Mouse (Mus musculus) kidney, embryonic 14.5 days (tissue): Measurements from ENCODE around the gene Sox6. TPM values are rescaled to one million over a fixed set of nuclear protein-coding genes. Genes with fewer than 3 reads are reported as not detected.
"Not testable (repeated sequence)": the region's sequence is repeated elsewhere in the genome, so short reads cannot be mapped to it uniquely, and the experiment has no call there.

Experiments
- ATAC-seq: fragments of 200-750 bp; cut with Nextera tagmentation; 2 replicates; pipeline ENCODE4 v1.8.0; 2017; ENCODE audit warnings: moderate number of reproducible peaks, mild to moderate bottlenecking, moderate TSS enrichment, moderate library complexity; ENCODE audit not compliant: low FRiP score, low TSS enrichment
- H3K27ac ChIP-seq: fragments of 300-500 bp; sonication (generic); 2 replicates; pipeline ENCODE4 v1.5.1; 2014; ENCODE audit warnings: low read depth, mild to moderate bottlenecking, low read length, moderate library complexity, mixed read lengths
- H3K27me3 ChIP-seq: fragments of 300-500 bp; sonication (generic); 2 replicates; pipeline ENCODE4 v1.6.1; 2014; ENCODE audit warnings: mild to moderate bottlenecking, low read length; ENCODE audit not compliant: control insufficient read depth, insufficient read depth
- H3K36me3 ChIP-seq: fragments of 300-500 bp; sonication (generic); 2 replicates; pipeline ENCODE4 v1.6.1; 2014; ENCODE audit warnings: low read length, mixed read lengths; ENCODE audit not compliant: control insufficient read depth, insufficient read depth
- H3K4me1 ChIP-seq: fragments of 300-500 bp; sonication (generic); 2 replicates; pipeline ENCODE4 v1.6.1; 2014; ENCODE audit warnings: low read length, mixed read lengths; ENCODE audit not compliant: control insufficient read depth, insufficient read depth
- H3K4me2 ChIP-seq: fragments of 300-500 bp; sonication (generic); replicated peaks from 2 replicates; pipeline ENCODE4 v1.6.1; 2014; ENCODE audit warnings: low read depth, mild to moderate bottlenecking, low read length
- H3K4me3 ChIP-seq: fragments of 300-500 bp; sonication (generic); 2 replicates; pipeline ENCODE4 v1.5.1; 2014; ENCODE audit warnings: mild to moderate bottlenecking, low read length
- H3K9ac ChIP-seq: fragments of 300-500 bp; sonication (generic); 2 replicates; pipeline ENCODE4 v1.6.1; 2014; ENCODE audit warnings: low read depth, mild to moderate bottlenecking, low read length, moderate library complexity
- H3K9me3 ChIP-seq: fragments of 300-500 bp; sonication (generic); 2 replicates; pipeline ENCODE4 v1.6.1; 2016; ENCODE audit warnings: low read length; ENCODE audit not compliant: control insufficient read depth
- WGBS: fragments of 180-500 bp; shearing (Covaris S2); extraction: QIAGEN DNeasy Blood & Tissue Kit; methylation state at CpG from one replicate; pipeline ENCODE4 v1.1.7; 2014; 5-methylcytosine and 5-hydroxymethylcytosine counted together
- polyA plus RNA-seq: library from polyadenylated mRNA; unstranded; fragments of >200 nt; fragmentation: Nextera tagmentation; extraction: Ambion mirVana; gene quantifications from 2 replicates; pipeline ENCODE4 v1.2.1, GENCODE M21; 2014

Gene Sox6
- polyA plus RNA-seq, 1 experiment from 2014 or later = 15.1 TPM

DNA sequence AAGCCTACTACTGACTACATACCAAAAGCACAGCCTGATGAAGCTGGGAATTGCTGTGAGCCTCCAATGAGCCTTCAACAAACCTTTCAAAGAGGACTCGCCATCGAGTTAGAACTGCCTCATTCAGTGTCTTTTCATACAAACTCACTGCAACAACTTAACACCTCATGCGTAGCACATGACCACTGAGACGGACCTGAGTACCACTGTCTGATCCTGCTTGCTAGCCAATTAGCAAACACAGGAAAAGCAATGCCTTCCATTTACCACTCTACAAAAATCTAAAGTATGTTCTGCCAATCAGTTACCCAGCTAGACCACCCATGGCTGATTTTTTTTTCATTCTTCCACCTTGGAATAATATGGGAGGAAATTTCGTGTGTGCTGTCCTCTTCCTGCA is 414.1 kb downstream of the Sox6 start:
- H3K4me2 ChIP-seq = no peak overlapping the region
- no peak overlapping the region for H3K27ac ChIP-seq
- no peak overlapping the region for H3K4me3 ChIP-seq
- ATAC-seq = no peak
- H3K9me3 ChIP-seq = no peaks in the 10 kb centered on the region
- no peaks in the 10 kb centered on the region for H3K36me3 ChIP-seq
- H3K27me3 ChIP-seq = no peaks in the 10 kb centered on the region
- WGBS = 51% methylated on average over 5 of the region's 5 CpGs
- H3K4me1 ChIP-seq = 0 out of 2 replicates have a peak, but pooled peaks cover 12% of the 10 kb centered on the region
- H3K9ac ChIP-seq = no peak overlapping the region

DNA sequence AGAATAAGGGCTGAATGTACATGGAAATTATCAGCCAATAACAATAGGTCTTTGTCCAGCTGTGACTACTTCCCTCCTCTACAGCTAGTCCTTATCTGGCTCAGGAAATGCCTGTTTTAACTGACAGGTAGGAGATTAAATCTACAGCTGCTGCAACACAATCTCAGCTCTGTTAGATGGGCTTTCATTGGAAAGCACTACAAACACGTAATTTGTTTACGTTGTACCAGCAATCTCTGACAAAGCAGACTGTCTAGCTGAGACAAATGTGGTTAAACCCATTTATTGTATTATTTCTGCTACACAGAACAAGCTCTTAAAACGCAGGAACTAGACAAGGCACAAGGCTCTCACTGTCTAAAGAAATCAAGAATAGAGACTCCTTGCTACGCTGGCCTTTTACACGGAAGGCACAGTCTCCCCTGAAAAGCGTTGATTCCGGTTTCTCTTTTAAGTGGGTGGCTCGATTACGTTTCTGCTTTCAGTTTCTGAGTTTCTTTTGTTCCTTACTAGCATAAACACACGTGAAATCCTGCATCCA is 422.8 kb downstream of the Sox6 start:
- H3K4me3 ChIP-seq = no peak overlapping the region
- no peak for ATAC-seq

DNA sequence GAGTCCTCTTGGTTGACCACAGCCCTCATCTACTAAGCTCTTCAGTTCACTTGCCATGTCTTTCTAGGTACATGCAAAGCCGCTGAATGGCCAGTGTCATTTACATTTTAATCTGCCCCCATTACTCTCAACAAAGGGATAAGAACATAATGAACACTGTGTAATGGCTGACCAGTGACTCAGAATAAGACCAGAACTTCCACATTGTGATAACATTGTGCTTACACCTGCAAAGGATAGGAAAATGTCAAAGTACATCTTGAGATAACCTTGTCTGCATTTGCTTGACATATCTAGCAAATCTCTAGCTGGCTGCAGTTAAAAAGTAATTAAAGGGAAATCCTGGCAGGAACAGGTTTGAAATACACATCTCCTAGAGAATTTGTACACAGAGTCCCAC is 431.1 kb downstream of the Sox6 start:
- no peaks in the 10 kb centered on the region for H3K36me3 ChIP-seq
- WGBS = 80% methylated on average over 1 of the region's 1 CpGs
- H3K27ac ChIP-seq = no peak overlapping the region
- no peak for ATAC-seq
- H3K4me1 ChIP-seq = no peaks in the 10 kb centered on the region
- no peak overlapping the region for H3K4me2 ChIP-seq
- 0 out of 2 replicates have a peak, but pooled peaks cover 3% of the 10 kb centered on the region for H3K27me3 ChIP-seq
- no peak overlapping the region for H3K4me3 ChIP-seq
- no peak overlapping the region for H3K9ac ChIP-seq
- H3K9me3 ChIP-seq = no peaks in the 10 kb centered on the region

More for the DNA sequence above, 422.8 kb downstream of the Sox6 start:
- WGBS = 39% methylated on average over 10 of the region's 10 CpGs
- Histone ChIP-seq H3K27ac (no peak overlapping the region; the same call in 1 of the 2 replicates), H3K36me3 (no peaks in the 10 kb centered on the region), H3K4me1 (no peaks in the 10 kb centered on the region), H3K9me3 (no peaks in the 10 kb centered on the region), H3K27me3 (no peaks in the 10 kb centered on the region), H3K9ac (no peak overlapping the region), H3K4me2 (no peak overlapping the region)

DNA sequence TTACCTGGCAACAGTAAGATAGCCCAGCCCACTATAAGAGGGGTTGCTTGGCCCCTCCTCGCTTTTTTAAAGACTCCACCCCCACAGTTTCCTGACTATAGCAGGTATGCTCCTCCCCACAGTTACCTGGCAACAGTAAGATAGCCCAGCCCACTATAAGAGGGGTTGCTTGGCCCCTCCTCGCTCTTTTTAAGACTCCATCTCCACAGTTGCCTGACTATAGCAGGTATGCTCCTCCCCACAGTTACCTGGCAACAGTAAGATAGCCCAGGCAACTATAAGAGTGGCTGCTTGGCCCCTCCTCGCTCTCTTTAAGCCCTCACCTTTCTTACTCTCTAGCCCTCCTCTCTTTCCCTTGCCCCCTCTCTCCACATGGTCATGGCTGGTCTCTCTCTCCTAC is 432.5 kb downstream of the Sox6 start:
- H3K9ac ChIP-seq = not testable (repeated sequence)

DNA sequence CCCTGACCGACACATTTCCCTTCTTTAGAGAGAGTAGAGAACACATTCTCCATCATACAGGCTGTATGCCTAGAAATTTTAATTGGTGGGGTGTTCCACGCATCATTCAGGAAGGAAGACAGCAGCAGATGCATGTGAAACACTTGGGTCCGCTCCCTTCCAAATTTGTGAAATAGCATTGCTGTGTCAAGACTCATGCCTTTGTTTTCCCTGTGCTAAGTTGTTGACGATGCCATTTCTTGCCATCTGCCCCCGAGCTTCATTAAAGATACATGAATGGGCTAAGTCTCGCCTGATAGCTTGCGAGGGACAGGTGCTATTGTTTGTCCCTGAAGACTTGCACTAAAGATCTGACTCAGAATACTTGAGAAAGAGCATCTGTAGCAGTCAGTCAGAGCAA is 433.7 kb downstream of the Sox6 start:
- Histone ChIP-seq H3K27ac (no peak overlapping the region), H3K4me1 (no peaks in the 10 kb centered on the region), H3K4me2 (no peak overlapping the region), H3K27me3 (0 out of 2 replicates have a peak, but pooled peaks cover 3% of the 10 kb centered on the region), H3K9ac (no peak overlapping the region), H3K9me3 (no peaks in the 10 kb centered on the region), H3K4me3 (no peak overlapping the region), H3K36me3 (no peaks in the 10 kb centered on the region)
- ATAC-seq = no peak
- WGBS = 68% methylated on average over 7 of the region's 7 CpGs

More for the DNA sequence above, 432.5 kb downstream of the Sox6 start:
- not testable (repeated sequence) for ATAC-seq, H3K9me3 ChIP-seq, H3K27me3 ChIP-seq, H3K36me3 ChIP-seq, H3K4me1 ChIP-seq, H3K4me2 ChIP-seq, H3K27ac ChIP-seq, H3K4me3 ChIP-seq
- 66% methylated on average over 3 of the region's 3 CpGs for WGBS

DNA sequence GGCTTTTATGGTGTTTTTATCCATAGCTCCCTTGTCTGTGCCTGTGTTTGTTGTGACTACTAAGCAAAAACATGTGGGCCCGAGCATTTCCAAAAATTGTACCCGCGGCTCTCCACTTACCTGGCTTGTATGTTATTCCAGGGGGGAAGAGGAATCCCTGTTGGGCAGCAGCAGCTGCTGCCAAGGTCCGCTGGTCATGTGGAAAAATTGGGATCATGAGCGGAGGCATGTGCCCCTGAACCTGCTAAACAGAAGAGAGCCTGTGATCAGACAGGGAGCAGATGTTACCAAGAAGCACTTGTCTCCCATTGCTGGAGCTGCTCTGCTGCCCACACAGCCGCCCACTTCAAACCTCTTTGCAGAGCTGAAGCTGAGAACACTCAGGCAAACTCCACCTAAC is 441.2 kb downstream of the Sox6 start:
- Histone ChIP-seq H3K4me3 (no peak overlapping the region), H3K36me3 (no peaks in the 10 kb centered on the region), H3K9me3 (no peaks in the 10 kb centered on the region), H3K4me2 (no peak overlapping the region), H3K27me3 (no peaks in the 10 kb centered on the region), H3K9ac (no peak overlapping the region), H3K4me1 (peaks cover 8% of the 10 kb centered on the region; the same call in 1 of the 2 replicates), H3K27ac (no peak overlapping the region)
- WGBS = 36% methylated on average over 6 of the region's 6 CpGs
- ATAC-seq = peak; percentile 77

DNA sequence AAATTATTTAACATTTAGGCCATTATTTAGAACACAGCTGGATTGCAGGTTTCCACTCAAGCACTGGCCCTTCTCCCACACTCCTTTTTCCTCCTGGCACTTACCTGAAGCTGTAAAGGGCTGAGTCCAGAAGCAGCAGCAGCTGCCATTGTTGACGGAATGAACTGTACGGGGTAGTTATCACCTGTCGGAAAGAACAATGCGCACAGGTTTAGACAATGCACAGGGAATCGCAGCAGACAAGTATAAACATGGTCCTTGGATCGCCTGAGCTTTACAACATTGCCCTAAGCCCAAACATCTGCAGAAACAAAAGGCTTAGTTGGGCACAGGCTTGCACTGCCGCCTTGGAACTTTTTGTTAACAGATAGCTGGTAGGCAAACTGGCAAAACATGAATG is 458.1 kb downstream of the Sox6 start:
- no peaks in the 10 kb centered on the region for H3K36me3 ChIP-seq
- H3K4me2 ChIP-seq = no peak overlapping the region
- H3K27me3 ChIP-seq = no peaks in the 10 kb centered on the region
- H3K9me3 ChIP-seq = no peaks in the 10 kb centered on the region
- H3K9ac ChIP-seq = no peak overlapping the region
- no peak overlapping the region for H3K27ac ChIP-seq
- no peaks in the 10 kb centered on the region for H3K4me1 ChIP-seq
- no peak overlapping the region for H3K4me3 ChIP-seq
- WGBS = 85% methylated on average over 7 of the region's 7 CpGs
- no peak for ATAC-seq

DNA sequence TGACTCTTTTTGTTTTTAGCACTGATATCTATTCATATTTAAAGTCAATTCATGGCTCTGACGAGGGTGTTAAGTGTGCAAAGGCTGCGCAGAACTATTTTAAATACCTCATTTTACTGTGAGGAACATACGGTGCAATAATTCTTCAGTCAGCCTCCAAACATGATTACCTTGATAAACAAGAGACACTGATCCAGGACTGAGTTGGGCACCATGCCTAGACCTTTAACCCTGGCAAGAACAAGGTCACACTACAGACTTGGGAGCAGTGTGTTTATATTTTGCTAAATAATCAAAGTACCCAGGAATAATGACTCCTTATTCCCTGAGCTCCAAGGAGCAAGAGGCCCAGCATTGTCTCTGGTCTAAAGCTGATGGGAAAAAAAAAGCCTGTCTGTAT is 458.8 kb downstream of the Sox6 start:
- H3K27me3 ChIP-seq = no peaks in the 10 kb centered on the region

DNA sequence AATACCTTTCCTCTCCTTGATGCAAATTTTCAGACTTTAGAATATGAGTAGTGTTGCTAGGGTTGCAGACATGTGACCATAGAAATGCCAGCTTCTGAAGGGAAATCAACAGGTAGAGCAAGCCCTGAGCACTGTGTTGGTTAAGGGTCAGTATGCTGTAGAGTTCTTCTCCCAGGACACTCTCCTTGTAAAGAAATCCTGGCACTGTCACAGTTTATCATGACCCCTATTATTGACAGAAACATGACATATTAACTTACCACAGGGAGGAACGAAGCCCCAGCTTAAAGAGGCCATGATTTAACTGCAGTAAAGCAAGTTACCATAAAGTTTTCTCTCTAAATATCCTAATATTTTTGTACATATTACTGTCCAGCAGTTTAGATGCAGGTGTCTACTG is 462.2 kb downstream of the Sox6 start:
- WGBS = 56% methylated on average over 1 of the region's 1 CpGs
- Histone ChIP-seq H3K27ac (no peak overlapping the region), H3K4me2 (no peak overlapping the region), H3K27me3 (no peaks in the 10 kb centered on the region), H3K9ac (no peak overlapping the region), H3K4me1 (no peaks in the 10 kb centered on the region), H3K9me3 (no peaks in the 10 kb centered on the region), H3K36me3 (no peaks in the 10 kb centered on the region), H3K4me3 (no peak overlapping the region)
- no peak for ATAC-seq

More for the DNA sequence above, 458.8 kb downstream of the Sox6 start:
- no peak overlapping the region for H3K4me3 ChIP-seq
- no peaks in the 10 kb centered on the region for H3K4me1 ChIP-seq
- H3K9ac ChIP-seq = no peak overlapping the region
- ATAC-seq = no peak
- H3K4me2 ChIP-seq = no peak overlapping the region
- WGBS = 81% methylated on average over 3 of the region's 3 CpGs
- H3K36me3 ChIP-seq = no peaks in the 10 kb centered on the region
- no peaks in the 10 kb centered on the region for H3K9me3 ChIP-seq
- H3K27ac ChIP-seq = no peak overlapping the region
